Mouse (Mus musculus) monocyte, adult 2 months (primary cell): ENCODE measurements around the gene Pla2g7.

ENCODE experiments used
- DNase-seq, 2 experiments: peaks; one replicate each; pipeline ENCODE4 v3.0.0; 2022; ENCODE audit warnings: low spot score in 2 of 2, low read depth in 1 of 2

Pla2g7 gene

GRCm38 (mm10) chr17:43644375-43644774, 76.5 kb downstream of the Pla2g7 start:
- no peak for DNase-seq

GRCm38 (mm10) chr17:43645136-43645535, 77.2 kb downstream of the Pla2g7 start:
- no peak for DNase-seq

- no peak for DNase-seq
These were observed 79.0 kb downstream of the Pla2g7 start for GRCm38 (mm10) chr17:43646925-43647324.

- no peak for DNase-seq
These were observed 81.9 kb downstream of the Pla2g7 start for GRCm38 (mm10) chr17:43649641-43650436.

- no peak for DNase-seq
These were observed 83.6 kb downstream of the Pla2g7 start for GRCm38 (mm10) chr17:43651314-43652046.
